Mouse (Mus musculus): ENCODE measurements around the gene Paqr6. TPM values are rescaled to one million over a fixed set of nuclear protein-coding genes. Genes with fewer than 3 reads are reported as not detected.
A peak's percentile ranks its signal among the peaks of the same experiment; 100 is the strongest.

The Paqr6 gene
- 1.7 and 2.4 TPM in 2 replicates for polyA plus RNA-seq (2012; rRNA removed)

DNA sequence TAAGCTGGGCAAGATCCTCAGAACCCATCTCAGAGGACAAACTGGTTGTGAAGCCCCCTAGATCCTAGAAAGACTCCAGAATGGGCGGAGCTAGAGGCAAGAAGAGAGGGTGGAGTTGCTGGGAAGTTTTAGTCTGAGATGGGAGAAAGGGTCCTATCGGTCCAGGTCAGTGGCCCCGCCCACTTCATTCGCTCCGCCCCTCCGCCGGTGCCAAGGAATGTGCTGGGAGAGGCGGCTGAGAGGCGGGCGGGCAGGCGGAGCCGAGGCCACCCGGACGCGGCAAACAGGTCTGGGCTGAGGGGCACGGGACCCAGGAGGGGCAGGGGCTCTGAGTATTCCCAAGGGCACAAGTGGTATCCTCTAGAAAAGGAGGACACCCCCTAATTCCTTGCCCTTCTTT is at the start of gene Paqr6:
Gene Paqr6, plus strand, starts transcription at position 248 of the 400 bp plus-strand sequence.
- TF ChIP-seq POLR2A (IDR thresholded peaks at IDR 0.05; ENCODE audit: borderline replicate concordance, extremely low read depth, insufficient read depth, insufficient read length, poor library complexity, severe bottlenecking): no peak
- TF ChIP-seq CTCF (IDR thresholded peaks at IDR 0.05; ENCODE audit: borderline replicate concordance, extremely low read depth, insufficient read depth, insufficient read length): no peak
- peak; percentile 47 for DNase-seq (ENCODE audit: low read depth)

DNA sequence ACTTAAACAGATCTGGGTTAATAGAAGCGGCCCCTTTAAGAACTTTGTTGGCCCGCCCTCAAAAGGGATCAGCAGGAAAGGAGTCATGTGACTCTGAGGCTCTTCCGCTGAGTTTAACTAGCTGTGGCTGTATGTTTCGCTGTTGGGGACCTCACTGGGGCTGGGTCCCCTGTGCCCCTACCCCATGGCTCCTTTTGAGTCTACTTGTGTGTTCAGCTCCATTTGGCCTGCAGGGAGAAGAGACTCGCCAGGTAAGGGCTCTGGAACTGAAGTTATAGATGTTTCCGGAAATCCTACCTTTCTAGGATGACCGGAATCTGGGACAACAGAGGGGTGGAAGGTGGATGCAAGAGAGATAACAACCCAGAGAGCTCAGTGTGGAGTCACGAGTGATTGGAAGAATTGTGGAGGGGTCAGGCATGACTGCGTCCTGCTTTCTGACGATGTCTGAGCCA is 39.4 kb upstream of the Paqr6 start, which contains the start of gene Glmp:
Gene Glmp, plus strand, starts transcription at position 73 of the 455 bp plus-strand sequence.
- TF ChIP-seq POLR2A (IDR thresholded peaks at IDR 0.05; ENCODE audit: borderline replicate concordance, extremely low read depth, insufficient read depth, insufficient read length, poor library complexity, severe bottlenecking) (peak; percentile 13; the same call in 1 of the 2 replicates), CTCF (IDR thresholded peaks at IDR 0.05; ENCODE audit: borderline replicate concordance, extremely low read depth, insufficient read depth, insufficient read length) (no peak)
- DNase-seq (ENCODE audit: low read depth): peak; percentile 88

DNA sequence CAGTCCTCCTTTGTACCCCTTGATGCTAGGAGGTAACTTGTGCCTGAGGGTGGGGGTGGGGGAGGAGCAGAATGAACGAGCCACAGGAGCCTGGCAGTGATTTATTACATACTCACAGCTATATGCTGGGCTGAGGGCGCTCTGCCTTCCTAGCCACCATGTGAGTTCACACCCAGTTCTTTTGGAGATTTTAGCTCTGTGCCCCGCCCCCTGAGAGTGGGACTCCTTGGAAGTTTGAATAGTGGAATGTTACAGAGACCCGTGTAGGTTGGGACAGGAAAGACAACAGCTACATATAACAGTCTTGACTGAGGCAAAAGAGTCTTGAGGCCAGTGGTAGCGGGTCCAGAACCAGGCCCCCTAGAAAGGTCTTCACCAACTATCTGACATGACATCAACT is 35.4 kb upstream of the Paqr6 start:
- TF ChIP-seq POLR2A (IDR thresholded peaks at IDR 0.05; ENCODE audit: borderline replicate concordance, extremely low read depth, insufficient read depth, insufficient read length, poor library complexity, severe bottlenecking) (no peak), CTCF (IDR thresholded peaks at IDR 0.05; ENCODE audit: borderline replicate concordance, extremely low read depth, insufficient read depth, insufficient read length) (no peak)
- no peak for DNase-seq (ENCODE audit: low read depth)

DNA sequence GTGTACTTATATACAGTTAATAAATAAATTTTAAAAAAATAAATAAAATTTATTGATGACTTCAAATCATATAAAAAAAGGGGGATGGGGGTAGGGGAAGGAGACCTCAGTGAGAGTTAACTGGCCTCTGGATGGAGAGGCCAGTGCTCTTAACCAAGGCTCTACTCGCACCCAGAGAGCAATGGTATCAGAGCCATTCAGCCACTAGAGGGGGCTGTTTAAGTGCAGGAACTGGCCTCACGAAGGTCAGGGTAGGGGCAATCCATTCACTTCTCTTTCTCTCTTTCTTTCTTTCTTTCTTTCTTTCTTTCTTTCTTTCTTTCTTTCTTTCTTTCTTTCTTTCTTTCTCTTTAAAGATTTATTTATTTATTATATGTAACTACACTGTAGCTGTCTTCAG is 33.1 kb upstream of the Paqr6 start:
- DNase-seq (ENCODE audit: low read depth): peak; percentile 12
- TF ChIP-seq CTCF (IDR thresholded peaks at IDR 0.05; ENCODE audit: borderline replicate concordance, extremely low read depth, insufficient read depth, insufficient read length) (peak; percentile 56; the same call in 1 of the 2 replicates), POLR2A (IDR thresholded peaks at IDR 0.05; ENCODE audit: borderline replicate concordance, extremely low read depth, insufficient read depth, insufficient read length, poor library complexity, severe bottlenecking) (no peak)

DNA sequence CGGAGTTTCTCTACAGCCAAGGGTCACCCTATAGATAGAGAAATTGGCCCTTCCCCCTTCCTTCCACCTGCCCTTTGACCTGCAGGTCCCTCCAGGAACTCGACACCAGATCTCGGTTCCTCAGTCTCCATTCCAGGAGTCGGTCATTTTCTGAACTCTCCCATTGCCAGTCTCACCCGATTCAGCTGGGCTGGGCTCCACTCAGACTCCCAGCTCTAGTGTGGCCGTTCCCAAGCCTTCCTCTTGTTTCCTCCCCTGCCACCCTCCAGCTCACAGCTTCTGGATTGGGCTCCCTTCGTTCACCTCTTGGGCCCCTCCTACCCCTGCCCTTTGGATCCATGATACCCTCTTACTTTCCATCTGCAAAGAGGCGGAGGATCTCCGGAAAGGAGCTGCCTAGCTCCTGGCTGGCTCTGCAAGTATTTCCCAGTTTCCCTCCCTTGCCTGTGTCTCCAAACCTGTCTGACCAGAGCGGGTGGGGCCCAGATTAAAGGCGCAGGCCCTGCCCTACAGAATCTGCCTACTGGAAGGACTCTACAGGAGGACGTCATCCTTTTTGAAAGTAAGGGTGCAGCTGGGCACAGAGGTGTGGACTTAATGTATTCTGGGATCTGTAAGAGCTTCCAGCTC is 30.2 kb upstream of the Paqr6 start:
- TF ChIP-seq CTCF (IDR thresholded peaks at IDR 0.05; ENCODE audit: borderline replicate concordance, extremely low read depth, insufficient read depth, insufficient read length): no peak
- TF ChIP-seq POLR2A (IDR thresholded peaks at IDR 0.05; ENCODE audit: borderline replicate concordance, extremely low read depth, insufficient read depth, insufficient read length, poor library complexity, severe bottlenecking): no peak
- no peak for DNase-seq (ENCODE audit: low read depth)

DNA sequence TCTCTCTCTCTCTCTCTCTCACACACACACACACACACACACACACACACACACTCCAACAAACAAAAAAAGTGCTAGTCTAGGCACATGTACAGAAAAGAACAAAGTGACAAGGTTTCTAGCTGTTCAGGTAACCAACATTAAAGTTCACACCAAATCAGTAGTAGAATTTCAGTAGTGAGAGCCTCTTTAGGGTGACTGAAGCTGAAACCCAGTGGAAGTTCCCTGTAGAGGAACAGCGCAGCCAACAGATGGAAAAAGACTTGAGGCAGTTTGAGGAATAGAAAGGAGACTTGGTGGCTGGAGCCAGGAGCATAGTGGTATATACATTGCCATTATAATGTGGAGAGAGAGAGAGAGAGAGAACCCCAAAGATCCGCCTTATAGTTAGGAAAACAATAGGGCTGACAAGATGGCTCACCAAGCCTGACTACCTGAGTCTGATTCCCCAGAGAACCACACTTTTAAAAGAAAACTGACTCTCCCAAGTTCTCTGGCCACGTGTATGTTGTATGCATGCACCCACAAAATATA is 29.4 kb upstream of the Paqr6 start:
- TF ChIP-seq CTCF (IDR thresholded peaks at IDR 0.05; ENCODE audit: borderline replicate concordance, extremely low read depth, insufficient read depth, insufficient read length) (no peak), POLR2A (IDR thresholded peaks at IDR 0.05; ENCODE audit: borderline replicate concordance, extremely low read depth, insufficient read depth, insufficient read length, poor library complexity, severe bottlenecking) (no peak)
- DNase-seq (ENCODE audit: low read depth): no peak

DNA sequence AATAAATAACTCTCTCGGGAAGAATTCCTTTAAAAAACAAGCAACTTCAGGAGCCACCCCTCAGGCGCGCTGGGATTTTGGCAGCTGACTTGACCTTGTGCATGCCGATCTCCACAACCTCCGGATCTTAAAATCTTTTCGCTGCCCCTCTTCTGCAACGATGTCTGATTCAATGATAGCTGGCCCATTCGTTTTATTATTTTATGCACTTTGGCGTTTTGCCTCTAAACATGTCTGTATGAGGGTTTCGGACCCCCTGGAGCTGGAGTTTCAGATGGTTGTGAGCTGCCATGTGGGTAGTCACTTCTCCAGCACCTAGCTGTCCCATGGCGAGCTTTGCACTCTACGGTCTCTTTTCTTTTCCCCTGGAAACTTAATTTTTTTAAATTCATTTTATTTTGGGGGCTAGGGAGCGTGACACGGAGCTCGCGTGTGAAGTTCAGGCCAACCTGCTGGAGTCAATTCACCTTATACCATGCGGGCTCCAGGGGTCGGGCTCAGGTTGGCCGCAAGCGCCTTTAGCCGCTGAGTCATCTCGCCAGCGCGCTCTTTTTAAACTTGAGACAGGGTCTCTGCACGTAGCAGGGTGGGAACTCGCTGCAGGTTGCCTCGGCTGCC is 28.8 kb upstream of the Paqr6 start:
- no peak for DNase-seq (ENCODE audit: low read depth)
- TF ChIP-seq POLR2A (IDR thresholded peaks at IDR 0.05; ENCODE audit: borderline replicate concordance, extremely low read depth, insufficient read depth, insufficient read length, poor library complexity, severe bottlenecking): no peak
- TF ChIP-seq CTCF (IDR thresholded peaks at IDR 0.05; ENCODE audit: borderline replicate concordance, extremely low read depth, insufficient read depth, insufficient read length): no peak

DNA sequence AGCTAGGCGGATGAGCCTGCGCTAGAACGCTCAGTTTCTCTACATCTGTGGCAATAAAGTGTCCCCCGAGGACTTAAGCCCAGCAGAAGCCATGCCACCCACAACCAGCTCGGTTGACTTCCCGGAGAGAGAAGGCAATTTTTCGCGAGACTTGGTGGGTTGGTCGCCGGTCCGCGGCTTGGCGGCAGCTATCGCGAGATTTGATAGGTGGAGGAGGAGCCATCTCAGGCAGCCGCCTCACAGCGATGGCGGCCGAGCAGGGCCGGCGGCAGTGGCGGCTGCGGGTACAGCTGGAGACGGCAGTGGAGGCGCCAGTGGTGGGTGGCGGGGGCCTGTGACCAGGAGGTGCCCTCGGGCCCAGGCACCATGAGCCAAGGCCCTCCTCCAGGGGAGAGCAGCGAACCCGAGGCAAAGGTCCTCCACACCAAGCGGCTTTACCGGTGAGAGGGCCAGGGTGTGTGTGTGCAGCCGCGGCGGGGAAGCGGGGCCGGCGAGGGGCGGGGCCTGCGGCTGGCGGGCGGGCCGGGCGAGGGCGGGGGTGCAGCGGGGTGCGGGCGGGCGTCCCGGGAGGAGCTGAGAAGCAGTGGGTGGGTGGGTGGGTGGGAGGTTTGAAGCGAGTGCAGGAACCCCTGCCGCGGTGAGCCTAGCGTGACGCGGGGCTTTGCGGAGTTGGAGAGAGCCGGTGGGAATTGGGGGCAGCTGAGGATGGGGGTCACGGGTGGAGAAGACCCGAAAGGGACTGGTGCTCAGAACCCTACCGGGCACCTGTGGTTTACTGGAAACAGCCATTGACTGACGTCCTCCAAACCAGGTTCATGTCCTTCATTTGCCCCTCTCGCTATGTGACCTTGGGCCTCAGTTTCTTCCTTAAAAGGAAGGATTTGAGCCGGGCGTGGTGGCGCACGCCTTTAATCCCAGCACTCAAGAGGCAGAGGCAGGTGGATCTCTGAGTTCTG is 28.0 kb upstream of the Paqr6 start, which contains the start of the genes Tmem79 and Smg5:
Gene Tmem79, minus strand, starts transcription at position 91 of the 956 bp plus-strand sequence.
Gene Smg5, plus strand, starts transcription at position 203 of the 956 bp plus-strand sequence.
- DNase-seq (ENCODE audit: low read depth): peak; percentile 98
- TF ChIP-seq POLR2A (IDR thresholded peaks at IDR 0.05; ENCODE audit: borderline replicate concordance, extremely low read depth, insufficient read depth, insufficient read length, poor library complexity, severe bottlenecking) (peak; percentile 97), CTCF (IDR thresholded peaks at IDR 0.05; ENCODE audit: borderline replicate concordance, extremely low read depth, insufficient read depth, insufficient read length) (no peak)

DNA sequence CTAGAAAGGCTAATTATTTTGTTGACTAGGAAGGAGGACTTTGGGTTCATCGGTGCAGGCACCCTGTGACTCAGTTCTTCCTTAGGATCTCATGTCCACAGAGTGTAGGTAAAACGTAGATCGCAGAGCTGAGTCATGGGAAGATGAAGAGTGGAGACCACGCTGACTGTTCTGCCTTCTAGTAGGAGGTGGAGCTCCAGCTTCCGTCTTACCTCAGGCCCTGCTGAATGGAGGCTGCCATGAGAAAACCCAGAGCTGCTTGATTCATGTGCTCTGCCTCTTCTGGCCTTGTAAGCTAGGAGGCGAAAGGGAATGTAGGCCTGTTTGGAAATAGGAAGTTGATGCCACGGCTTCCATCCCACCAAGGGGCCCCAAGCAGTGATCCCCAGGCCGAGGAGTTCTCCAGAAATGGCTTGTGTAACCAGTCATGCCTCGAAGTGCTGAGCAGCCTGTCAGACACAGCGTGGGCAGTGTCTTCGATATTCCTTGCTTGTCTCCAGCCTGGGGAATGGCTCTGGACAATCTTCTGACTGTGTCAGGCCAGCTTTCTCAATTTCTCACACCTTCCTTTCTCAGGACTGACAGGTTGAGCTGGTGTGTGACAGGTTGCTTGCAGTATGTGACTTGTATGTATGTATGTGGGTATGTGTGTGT is 26.9 kb upstream of the Paqr6 start:
- no peak for TF ChIP-seq CTCF (IDR thresholded peaks at IDR 0.05; ENCODE audit: borderline replicate concordance, extremely low read depth, insufficient read depth, insufficient read length)
- no peak for TF ChIP-seq POLR2A (IDR thresholded peaks at IDR 0.05; ENCODE audit: borderline replicate concordance, extremely low read depth, insufficient read depth, insufficient read length, poor library complexity, severe bottlenecking)

DNA sequence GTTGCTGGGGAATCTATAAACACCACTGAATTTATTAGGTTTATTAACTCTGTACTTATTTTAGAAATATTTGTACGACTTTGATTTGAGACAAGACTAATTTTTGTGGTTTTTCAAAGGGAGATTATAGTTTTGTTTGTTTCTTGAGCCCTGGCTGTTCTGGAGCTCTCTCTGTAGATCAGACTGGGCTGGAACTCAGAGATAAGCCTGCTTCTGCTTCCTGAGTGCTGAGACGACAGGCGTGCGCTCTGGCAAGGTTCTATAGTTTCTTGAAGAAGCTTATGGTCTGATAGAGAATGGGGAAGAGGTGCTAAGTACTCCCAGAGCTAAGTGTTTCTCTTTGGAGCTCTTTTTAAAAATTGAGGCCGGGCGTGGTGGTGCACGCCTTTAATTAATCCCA is 26.1 kb upstream of the Paqr6 start:
- no peak for DNase-seq (ENCODE audit: low read depth)
- TF ChIP-seq POLR2A (IDR thresholded peaks at IDR 0.05; ENCODE audit: borderline replicate concordance, extremely low read depth, insufficient read depth, insufficient read length, poor library complexity, severe bottlenecking) (no peak), CTCF (IDR thresholded peaks at IDR 0.05; ENCODE audit: borderline replicate concordance, extremely low read depth, insufficient read depth, insufficient read length) (no peak)

More for the DNA sequence above, 26.9 kb upstream of the Paqr6 start:
- no peak for DNase-seq (ENCODE audit: low read depth)

Data from brain, embryonic 14.5 days (tissue).